Mouse (Mus musculus): ENCODE measurements around the gene Tex9.
"Not testable (repeated sequence)": the region's sequence is repeated elsewhere in the genome, so short reads cannot be mapped to it uniquely, and the experiment has no call there.

The Tex9 gene

DNA sequence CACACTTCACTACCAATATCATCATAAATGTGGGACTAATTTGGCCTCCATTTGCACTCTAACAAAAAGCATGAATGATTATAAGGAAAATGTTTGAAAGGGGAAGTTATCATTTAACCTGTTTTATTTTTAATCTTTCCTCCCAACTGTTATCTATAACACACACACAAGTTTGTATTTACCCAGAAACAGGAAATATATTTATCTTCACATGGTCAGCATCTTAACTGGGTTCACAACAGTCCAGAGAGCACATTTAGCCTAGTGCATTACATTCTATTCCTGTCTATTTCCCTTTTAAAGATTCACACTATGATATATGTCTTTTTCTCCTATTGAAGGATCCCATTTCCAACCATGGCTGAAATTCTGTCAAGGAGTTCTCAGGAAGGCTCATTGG, 3.5 kb downstream of the Tex9 start:
- no peak for DNase-seq (ENCODE audit: extremely low read depth, low read depth, low spot score)

- no peak for DNase-seq (ENCODE audit: extremely low read depth, low read depth, low spot score)
These were observed 12.7 kb downstream of the Tex9 start for GRCm38 (mm10) chr9:72479276-72479675.

DNA sequence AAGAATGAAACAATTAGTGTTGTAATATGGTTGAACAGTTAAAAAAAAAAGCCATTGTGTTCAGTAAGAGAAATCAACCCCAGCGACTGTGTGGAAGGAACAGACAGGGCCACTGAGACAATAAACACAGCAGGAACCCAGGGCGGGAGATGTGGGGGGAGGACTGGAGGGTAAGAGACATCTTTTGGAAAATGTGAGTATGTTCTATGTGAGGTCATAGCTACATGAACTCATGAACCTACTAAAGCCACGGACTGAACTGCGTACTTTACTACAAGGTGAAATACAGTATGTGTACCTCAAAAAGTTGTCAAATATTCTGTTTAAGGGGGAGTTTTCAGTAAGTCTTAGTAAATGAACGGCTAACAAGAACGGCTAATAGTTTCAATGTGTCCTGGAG, 14.7 kb downstream of the Tex9 start:
- no peak for DNase-seq (ENCODE audit: extremely low read depth, low read depth, low spot score)

- DNase-seq (ENCODE audit: extremely low read depth, low read depth, low spot score), result no peak
These were observed 16.5 kb downstream of the Tex9 start for GRCm38 (mm10) chr9:72475511-72475910.

GRCm38 (mm10) chr9:72469851-72470250, 22.2 kb downstream of the Tex9 start:
- DNase-seq (ENCODE audit: extremely low read depth, low read depth, low spot score), result no peak

GRCm38 (mm10) chr9:72468616-72469015, 23.4 kb downstream of the Tex9 start:
- DNase-seq (ENCODE audit: extremely low read depth, low read depth, low spot score), result no peak

DNA sequence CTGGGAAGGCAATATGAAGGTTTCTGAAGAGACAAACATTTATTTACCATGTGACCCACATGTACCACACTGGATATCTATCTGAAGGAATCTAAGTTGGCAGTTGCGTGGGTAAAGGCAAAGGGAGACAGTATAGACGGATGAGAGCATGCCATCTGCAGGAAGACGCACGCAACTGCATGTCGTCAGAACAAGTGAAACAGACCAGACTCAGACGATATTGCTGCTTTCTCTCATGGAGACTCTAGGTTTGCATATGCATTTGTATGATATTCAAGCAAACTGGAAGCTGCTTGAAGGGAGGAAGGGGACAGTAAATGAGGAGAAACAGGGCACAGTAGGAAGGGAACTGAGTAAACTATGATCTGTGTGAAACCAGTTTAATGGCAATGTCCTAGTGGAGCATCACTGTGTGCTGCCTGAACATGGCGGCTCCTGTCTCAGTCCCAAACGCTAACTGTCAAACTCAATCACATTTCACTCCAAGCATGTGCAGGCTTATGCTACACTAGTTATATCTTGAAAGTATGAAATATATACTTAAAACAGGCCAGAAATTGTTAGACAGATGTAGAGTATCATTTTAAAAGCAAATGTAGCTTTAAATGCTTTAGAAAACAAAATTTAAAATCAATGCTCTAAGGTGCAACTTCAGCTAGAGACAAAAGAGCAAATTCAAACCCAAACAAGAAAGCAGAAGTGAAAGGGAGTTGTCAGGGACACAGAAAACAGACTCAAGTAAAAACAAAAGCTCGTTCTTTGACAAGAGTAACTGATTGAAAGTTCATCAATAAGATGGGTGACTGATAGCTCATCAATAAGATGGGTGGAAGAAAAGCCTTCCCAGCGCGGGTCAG, 24.2 kb downstream of the Tex9 start:
- DNase-seq (ENCODE audit: extremely low read depth, low read depth, low spot score), result no peak

GRCm38 (mm10) chr9:72465754-72466181, 26.2 kb downstream of the Tex9 start:
- DNase-seq (ENCODE audit: extremely low read depth, low read depth, low spot score), result no peak

- DNase-seq (ENCODE audit: extremely low read depth, low read depth, low spot score), result no peak
These were observed 27.2 kb downstream of the Tex9 start for GRCm38 (mm10) chr9:72464806-72465205.

- no peak for DNase-seq (ENCODE audit: extremely low read depth, low read depth, low spot score)
These were observed 29.6 kb downstream of the Tex9 start for GRCm38 (mm10) chr9:72462427-72462826.

GRCm38 (mm10) chr9:72460767-72461166, 31.2 kb downstream of the Tex9 start:
- no peak for DNase-seq (ENCODE audit: extremely low read depth, low read depth, low spot score)

DNA sequence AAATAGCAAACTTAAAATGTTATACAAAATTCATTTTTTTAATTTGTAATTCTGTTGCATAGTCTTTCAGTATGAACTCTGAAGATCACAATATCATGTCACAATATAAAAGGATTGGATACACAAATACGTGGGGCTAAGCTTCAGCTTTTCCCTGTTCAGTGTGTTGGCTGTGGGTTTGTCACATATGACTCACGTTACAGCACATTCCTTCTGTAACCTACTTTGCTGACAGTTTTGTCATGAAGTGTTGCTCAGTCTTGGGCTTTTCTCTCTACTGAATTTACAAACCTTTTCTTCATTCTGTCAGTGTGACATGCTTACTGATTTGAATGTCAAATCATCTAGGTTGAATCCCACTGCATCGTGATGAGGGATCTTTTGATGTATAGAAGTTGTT, 32.3 kb downstream of the Tex9 start:
- DNase-seq (ENCODE audit: extremely low read depth, low read depth, low spot score), result no peak

GRCm38 (mm10) chr9:72458233-72458632, 33.8 kb downstream of the Tex9 start:
- DNase-seq (ENCODE audit: extremely low read depth, low read depth, low spot score), result no peak

DNA sequence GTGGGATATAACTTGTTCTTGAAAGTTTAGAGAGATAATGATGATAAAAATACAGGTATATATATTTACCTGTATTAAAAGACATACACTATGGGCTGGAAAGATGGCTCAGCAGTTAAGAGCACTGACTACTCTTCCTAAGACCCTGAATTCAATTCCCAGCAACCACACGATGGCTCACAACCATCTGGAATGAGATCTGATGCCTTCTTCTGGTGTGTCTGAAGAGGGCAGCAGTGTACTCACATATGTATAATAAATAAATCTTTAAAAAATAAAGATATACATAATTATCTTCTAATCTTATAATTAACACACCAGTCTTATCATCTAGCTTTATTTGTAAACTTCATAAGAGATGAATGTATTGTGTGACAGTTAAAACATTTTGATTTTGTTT, 35.6 kb downstream of the Tex9 start:
- DNase-seq (ENCODE audit: extremely low read depth, low read depth, low spot score), result no peak

GRCm38 (mm10) chr9:72454281-72454680, 37.7 kb downstream of the Tex9 start:
- DNase-seq (ENCODE audit: extremely low read depth, low read depth, low spot score), result not testable (repeated sequence)

DNA sequence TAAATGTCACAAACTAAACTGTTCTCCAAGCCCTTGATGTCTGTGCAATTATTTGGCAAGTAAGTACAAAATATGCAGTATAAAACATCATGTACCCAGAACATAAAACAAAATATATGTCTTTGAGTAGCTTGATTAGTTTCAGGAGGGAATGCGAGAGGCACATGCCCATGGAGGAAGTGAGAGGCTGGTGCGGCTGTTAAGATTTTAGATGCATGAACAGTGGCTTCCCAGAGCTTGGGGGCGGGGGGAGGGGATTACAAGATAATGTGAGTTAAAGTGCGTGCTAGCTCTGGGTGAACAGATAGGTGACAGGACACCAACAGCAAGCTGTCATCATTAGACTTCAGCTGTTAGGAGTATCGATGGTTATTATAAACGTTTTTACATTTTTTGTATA, 40.9 kb downstream of the Tex9 start:
- no peak for DNase-seq (ENCODE audit: extremely low read depth, low read depth, low spot score)

GRCm38 (mm10) chr9:72450363-72450762, 41.6 kb downstream of the Tex9 start:
- DNase-seq (ENCODE audit: extremely low read depth, low read depth, low spot score), result no peak

GRCm38 (mm10) chr9:72449841-72450240, 42.2 kb downstream of the Tex9 start:
- no peak for DNase-seq (ENCODE audit: extremely low read depth, low read depth, low spot score)

DNA sequence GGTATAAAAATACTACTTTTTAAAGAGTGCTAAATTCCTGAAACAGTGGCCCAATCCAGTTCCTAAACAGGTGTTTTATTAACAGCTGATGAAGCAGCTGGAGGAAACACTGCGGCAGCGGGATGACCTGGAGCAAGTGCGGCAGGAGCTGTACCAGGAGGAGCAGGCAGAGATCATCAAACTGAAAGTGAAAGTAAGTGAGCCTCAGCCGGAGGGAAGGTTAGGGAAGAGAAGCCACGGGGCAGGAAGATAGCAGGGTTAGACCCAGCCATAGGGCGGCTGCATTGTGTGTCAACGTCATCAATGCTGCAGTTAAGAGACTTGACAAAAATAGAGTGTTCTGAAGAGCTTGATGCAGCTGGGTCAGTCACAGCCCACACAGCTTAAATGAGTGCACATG, 42.6 kb downstream of the Tex9 start:
- DNase-seq (ENCODE audit: extremely low read depth, low read depth, low spot score), result no peak

DNA sequence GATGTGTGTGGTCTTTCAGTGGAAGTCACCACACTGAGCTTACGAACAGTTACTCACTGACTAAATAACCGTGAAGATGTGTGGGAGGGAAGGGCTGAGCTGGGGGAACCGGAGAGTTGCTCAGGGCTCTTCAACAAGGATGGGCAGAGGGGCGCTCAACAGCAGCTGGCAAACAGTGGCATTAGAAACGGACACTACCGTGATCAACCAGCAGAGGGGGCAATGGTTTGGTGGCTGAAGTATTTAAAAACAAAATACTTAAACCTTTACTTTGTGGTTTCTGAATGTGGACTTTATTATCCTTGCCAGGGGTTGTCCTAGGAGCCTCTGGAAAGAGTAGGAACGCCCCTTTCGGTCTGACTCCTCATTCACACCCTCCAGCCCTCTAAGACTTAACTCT, 44.0 kb downstream of the Tex9 start:
- DNase-seq (ENCODE audit: extremely low read depth, low read depth, low spot score), result no peak

- no peak for DNase-seq (ENCODE audit: extremely low read depth, low read depth, low spot score)
These were observed 49.9 kb downstream of the Tex9 start for GRCm38 (mm10) chr9:72441927-72442715.

Measured in fat pad, adult 2 months (tissue).